Mouse (Mus musculus) heart, postnatal 0 days (tissue): ENCODE measurements around the gene Ccdc181. TPM values are rescaled to one million over a fixed set of nuclear protein-coding genes. Genes with fewer than 3 reads are reported as not detected.
A peak's percentile ranks its signal among the peaks of the same experiment; 100 is the strongest.

Source experiments
- ATAC-seq: fragments of 200-750 bp; cut with Nextera tagmentation; 2 replicates; pipeline ENCODE4 v1.8.0; 2017; ENCODE audit warnings: low read depth, moderate number of reproducible peaks, moderate library complexity; ENCODE audit not compliant: insufficient read depth
- DNase-seq: peaks from one replicate; pipeline ENCODE4 v3.0.0-alpha.2; 2016; ENCODE audit warnings: low spot score
- H3K27ac ChIP-seq: fragments of 300-500 bp; sonication (generic); 2 replicates; pipeline ENCODE4 v1.5.1; 2014; ENCODE audit warnings: low read depth, mild to moderate bottlenecking
- H3K27me3 ChIP-seq: fragments of 300-500 bp; sonication (generic); 2 replicates; pipeline ENCODE4 v1.6.1; 2014; ENCODE audit warnings: low read length, mixed read lengths; ENCODE audit not compliant: control insufficient read depth, insufficient read depth
- H3K36me3 ChIP-seq: fragments of 300-500 bp; sonication (generic); replicated peaks from 2 replicates; pipeline ENCODE4 v1.6.1; 2014; ENCODE audit warnings: low read length, mixed read lengths; ENCODE audit not compliant: control insufficient read depth, insufficient read depth
- H3K4me1 ChIP-seq: fragments of 300-500 bp; sonication (generic); 2 replicates; pipeline ENCODE4 v1.6.1; 2014; ENCODE audit warnings: antibody characterized with exemption; ENCODE audit not compliant: control insufficient read depth, insufficient read depth
- H3K4me2 ChIP-seq: fragments of 300-500 bp; sonication (generic); 2 replicates; pipeline ENCODE4 v1.6.1; 2014; ENCODE audit warnings: low read depth, mild to moderate bottlenecking, low read length, moderate library complexity
- H3K4me3 ChIP-seq: fragments of 300-500 bp; sonication (generic); 2 replicates; pipeline ENCODE4 v1.5.1; 2014; ENCODE audit warnings: low read depth, low read length
- H3K9ac ChIP-seq: fragments of 300-500 bp; sonication (generic); replicated peaks from 2 replicates; pipeline ENCODE4 v1.6.1; 2014; ENCODE audit warnings: low read depth, low read length, mixed read lengths
- H3K9me3 ChIP-seq: fragments of 300-500 bp; sonication (generic); replicated peaks from 2 replicates; pipeline ENCODE4 v1.6.1; 2016; ENCODE audit warnings: low read length; ENCODE audit not compliant: control insufficient read depth
- CTCF ChIP-seq: IDR thresholded peaks from 2 replicates; pipeline ENCODE4 v1.5.1; 2016; ENCODE audit warnings: antibody characterized with exemption, control low read depth, low read depth
- EP300 ChIP-seq: IDR thresholded peaks from 2 replicates; pipeline ENCODE4 v1.6.1; 2016; ENCODE audit warnings: antibody characterized with exemption, low read depth
- WGBS: fragments of 180-500 bp; shearing (Covaris S2); extraction: QIAGEN DNeasy Blood & Tissue Kit; methylation state at CpG from one replicate; pipeline ENCODE4 v1.1.7; 2014; 5-methylcytosine and 5-hydroxymethylcytosine counted together
- polyA plus RNA-seq: library from polyadenylated mRNA; unstranded; fragments of >200 nt; fragmentation: Nextera tagmentation; extraction: Ambion mirVana; gene quantifications from 2 replicates; pipeline ENCODE4 v1.2.1, GENCODE M21; 2015
- total RNA-seq: library from RNA; depleted of rRNA; stranded (reverse); fragments of >200 nt; gene quantifications from 2 replicates; pipeline ENCODE4 v1.2.3, GENCODE M21; 2014; ENCODE audit warnings: low replicate concordance

The Ccdc181 gene
- total and polyA plus RNA-seq, 2 experiments from 2014 or later, result 1.1 to 9.8 TPM

GRCm38 (mm10) chr1:164261553-164261952 lies 13.8 kb upstream of the Ccdc181 start:
- ATAC-seq (peak; percentile 27; the same call in 1 of the 2 replicates), DNase-seq (no peak)
- 78% methylated on average over 7 of the region's 7 CpGs for WGBS
- Histone ChIP-seq H3K27me3 (no peaks in the 10 kb centered on the region), H3K36me3 (peaks cover 25% of the 10 kb centered on the region), H3K4me2 (no peak overlapping the region), H3K27ac (no peak overlapping the region), H3K4me1 (no peaks in the 10 kb centered on the region), H3K9ac (no peak overlapping the region), H3K4me3 (no peak overlapping the region), H3K9me3 (no peaks in the 10 kb centered on the region)
- TF ChIP-seq CTCF, result no peak
- no peak for TF ChIP-seq EP300

DNA sequence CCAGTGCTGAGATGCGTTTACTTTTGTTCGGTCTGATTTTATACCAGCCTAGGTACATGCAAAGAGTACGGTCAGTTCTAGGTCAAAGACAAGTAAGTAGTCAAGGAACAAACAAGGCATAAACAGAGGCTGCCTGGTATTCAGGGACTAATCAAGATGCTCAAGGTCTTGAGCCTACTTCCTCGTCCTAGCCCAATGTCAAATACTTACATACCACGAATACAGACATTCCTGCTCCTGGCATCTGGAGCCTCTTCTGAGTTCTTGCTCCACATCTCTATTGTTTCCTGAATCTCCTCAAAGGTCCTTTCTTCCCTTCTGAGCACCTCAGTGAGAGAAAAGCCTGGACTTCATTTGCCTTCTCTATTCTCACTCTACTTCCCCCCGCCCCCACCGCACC lies 4.4 kb upstream of the Ccdc181 start:
- no peaks in the 10 kb centered on the region for H3K4me1 ChIP-seq
- no peak overlapping the region for H3K9ac ChIP-seq
- H3K36me3 ChIP-seq, result no peaks in the 10 kb centered on the region
- 84% methylated on average over 7 of the region's 7 CpGs for WGBS
- H3K27me3 ChIP-seq, result no peaks in the 10 kb centered on the region
- no peak overlapping the region for H3K4me2 ChIP-seq
- ATAC-seq (no peak), DNase-seq (no peak)
- H3K9me3 ChIP-seq, result no peaks in the 10 kb centered on the region
- H3K4me3 ChIP-seq, result no peak overlapping the region
- no peak for TF ChIP-seq CTCF
- no peak for TF ChIP-seq EP300
- H3K27ac ChIP-seq, result no peak overlapping the region

DNA sequence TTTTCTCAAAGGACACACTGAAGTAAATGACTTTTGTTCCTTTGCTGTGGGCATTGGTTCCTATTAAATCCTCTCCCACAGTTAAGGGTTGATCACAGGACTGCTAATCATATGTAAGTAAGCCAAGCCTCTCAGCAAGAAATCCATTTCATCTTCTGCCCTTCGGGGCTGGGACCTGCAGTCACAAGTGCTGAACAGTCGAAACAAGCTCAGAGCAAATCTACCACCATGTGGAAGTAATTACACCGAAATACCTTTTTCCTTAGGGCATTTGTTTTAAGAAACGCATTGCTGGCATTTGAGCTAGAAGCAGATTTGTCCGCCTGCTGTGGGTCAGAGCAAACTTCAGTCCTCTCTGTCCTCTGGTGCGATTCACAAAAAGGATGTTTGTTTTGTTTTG lies 1.7 kb upstream of the Ccdc181 start:
- WGBS, result 64% methylated on average over 6 of the region's 6 CpGs
- H3K4me3 ChIP-seq, result no peak overlapping the region
- no peak overlapping the region for H3K27ac ChIP-seq
- H3K4me2 ChIP-seq, result no peak overlapping the region
- DNase-seq, result no peak
- TF ChIP-seq CTCF (no peak), EP300 (no peak)
- H3K36me3 ChIP-seq, result no peaks in the 10 kb centered on the region
- H3K9me3 ChIP-seq, result no peaks in the 10 kb centered on the region
- ATAC-seq, result no peak
- H3K4me1 ChIP-seq, result no peaks in the 10 kb centered on the region
- no peak overlapping the region for H3K9ac ChIP-seq
- no peaks in the 10 kb centered on the region for H3K27me3 ChIP-seq

- no peak for TF ChIP-seq EP300
- no peak for TF ChIP-seq CTCF
- DNase-seq (no peak), ATAC-seq (no peak)
- Histone ChIP-seq H3K9ac (no peak overlapping the region), H3K4me2 (no peak overlapping the region), H3K27me3 (no peaks in the 10 kb centered on the region), H3K9me3 (no peaks in the 10 kb centered on the region), H3K36me3 (0 out of 2 replicates have a peak, but pooled peaks cover 5% of the 10 kb centered on the region), H3K27ac (no peak overlapping the region), H3K4me1 (no peaks in the 10 kb centered on the region), H3K4me3 (no peak overlapping the region)
- 83% methylated on average over 3 of the region's 3 CpGs for WGBS
Measured at GRCm38 (mm10) chr1:164276552-164276951, 1.2 kb downstream of the Ccdc181 start.

DNA sequence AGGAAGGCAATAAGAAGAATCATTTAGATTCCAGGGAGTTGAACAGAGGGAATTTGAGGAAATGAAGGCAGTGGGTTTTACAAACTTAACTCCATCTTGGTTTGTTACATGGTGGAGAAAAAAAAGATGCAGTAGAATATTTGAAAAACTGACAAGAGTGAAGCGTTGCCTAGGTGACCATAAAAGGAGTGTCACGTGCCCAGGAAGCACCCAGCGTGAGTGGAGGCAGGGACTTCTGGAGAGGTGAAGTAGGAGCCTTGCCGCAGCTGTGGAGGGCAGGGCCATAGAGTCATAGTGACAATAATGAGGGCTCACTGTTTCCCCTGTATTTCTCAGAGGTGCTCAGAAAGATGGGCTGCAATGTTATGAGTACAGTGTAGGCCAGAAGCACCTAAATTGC lies 3.9 kb downstream of the Ccdc181 start:
- Histone ChIP-seq H3K9ac (no peak overlapping the region), H3K27ac (no peak overlapping the region), H3K4me3 (no peak overlapping the region), H3K36me3 (0 out of 2 replicates have a peak, but pooled peaks cover 5% of the 10 kb centered on the region), H3K4me2 (no peak overlapping the region), H3K27me3 (no peaks in the 10 kb centered on the region), H3K9me3 (no peaks in the 10 kb centered on the region), H3K4me1 (no peaks in the 10 kb centered on the region)
- no peak for DNase-seq
- no peak for ATAC-seq
- no peak for TF ChIP-seq CTCF
- no peak for TF ChIP-seq EP300
- WGBS, result 66% methylated on average over 4 of the region's 4 CpGs

DNA sequence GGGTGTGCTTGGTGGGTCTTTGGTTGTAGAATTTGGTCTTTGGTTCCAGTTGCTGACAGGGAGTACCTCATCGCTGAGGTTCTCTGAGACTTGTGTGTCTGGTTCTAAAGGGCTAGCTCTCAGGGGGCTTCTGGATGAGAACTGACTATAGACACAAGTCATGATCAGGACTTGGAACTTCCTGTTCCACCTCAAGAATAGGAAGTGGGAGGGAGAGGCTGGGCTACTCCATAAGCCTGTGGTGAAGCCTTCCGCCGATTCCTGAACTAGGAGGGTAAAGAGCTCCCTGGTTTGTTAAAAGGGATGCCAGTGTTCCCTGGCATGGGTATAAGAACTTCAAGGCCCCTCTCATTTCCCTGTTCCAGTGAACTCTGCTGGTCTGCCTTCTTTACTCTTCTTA lies 8.6 kb downstream of the Ccdc181 start:
- no peak overlapping the region for H3K27ac ChIP-seq
- no peak for TF ChIP-seq CTCF
- no peak for TF ChIP-seq EP300
- H3K4me1 ChIP-seq, result no peaks in the 10 kb centered on the region
- 0 out of 2 replicates have a peak, but pooled peaks cover 5% of the 10 kb centered on the region for H3K36me3 ChIP-seq
- DNase-seq, result no peak
- H3K9me3 ChIP-seq, result no peaks in the 10 kb centered on the region
- ATAC-seq, result no peak
- H3K9ac ChIP-seq, result no peak overlapping the region
- H3K4me3 ChIP-seq, result no peak overlapping the region
- H3K27me3 ChIP-seq, result no peaks in the 10 kb centered on the region
- WGBS, result 82% methylated on average over 3 of the region's 3 CpGs
- no peak overlapping the region for H3K4me2 ChIP-seq
